Mouse (Mus musculus): ENCODE results near the gene Trpv3. TPM values are rescaled to one million over a fixed set of nuclear protein-coding genes. Genes with fewer than 3 reads are reported as not detected.

Gene Trpv3
- polyA plus RNA-seq, 1 experiment: not detected

DNA sequence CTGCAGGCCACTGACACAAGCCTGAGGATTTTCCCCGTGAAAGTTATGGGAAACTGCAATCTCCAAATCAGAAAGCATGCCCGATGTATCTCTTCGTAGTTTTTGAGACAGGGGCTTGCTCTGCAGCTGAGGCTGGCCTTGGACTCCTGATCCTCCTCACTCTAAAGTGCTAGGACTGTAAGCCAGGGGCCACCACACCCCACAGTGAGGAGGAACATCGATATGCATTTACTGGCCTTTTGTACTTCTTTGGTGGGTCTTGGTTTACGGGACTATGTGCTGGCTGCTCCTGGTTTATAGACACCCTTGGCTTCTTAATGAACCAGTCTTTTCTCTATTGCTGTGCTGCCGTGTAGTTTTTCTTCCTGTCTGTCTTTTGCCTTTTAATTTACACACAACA is 25.0 kb upstream of the Trpv3 start:
- no peak overlapping the region for H3K4me3 ChIP-seq (ENCODE audit: low read depth, low read length)
- no peaks in the 10 kb centered on the region for H3K9me3 ChIP-seq (replicated peaks; ENCODE audit: control insufficient read depth, insufficient read depth, low read length, poor library complexity, severe bottlenecking)
- no peaks in the 10 kb centered on the region for H3K4me1 ChIP-seq (ENCODE audit: control insufficient read depth, insufficient read depth, low read length)
- H3K27ac ChIP-seq (ENCODE audit: insufficient read depth, low read length): no peak overlapping the region
- no peak for TF ChIP-seq POLR2A (IDR thresholded peaks at IDR 0.05; ENCODE audit: insufficient read depth, low read length)
- no peak for TF ChIP-seq CTCF (IDR thresholded peaks at IDR 0.05; ENCODE audit: low read depth, low read length)
- no peak for TF ChIP-seq EP300 (IDR thresholded peaks at IDR 0.05; ENCODE audit: insufficient read depth, low read depth, low read length)
- H3K9ac ChIP-seq (ENCODE audit: low read depth, poor library complexity, severe bottlenecking): no peak overlapping the region
- H3K27me3 ChIP-seq (ENCODE audit: control insufficient read depth, insufficient read depth, low read length, poor library complexity, severe bottlenecking): no peaks in the 10 kb centered on the region
- no peaks in the 10 kb centered on the region for H3K36me3 ChIP-seq (ENCODE audit: control insufficient read depth, insufficient read depth, low read length, poor library complexity, severe bottlenecking)

DNA sequence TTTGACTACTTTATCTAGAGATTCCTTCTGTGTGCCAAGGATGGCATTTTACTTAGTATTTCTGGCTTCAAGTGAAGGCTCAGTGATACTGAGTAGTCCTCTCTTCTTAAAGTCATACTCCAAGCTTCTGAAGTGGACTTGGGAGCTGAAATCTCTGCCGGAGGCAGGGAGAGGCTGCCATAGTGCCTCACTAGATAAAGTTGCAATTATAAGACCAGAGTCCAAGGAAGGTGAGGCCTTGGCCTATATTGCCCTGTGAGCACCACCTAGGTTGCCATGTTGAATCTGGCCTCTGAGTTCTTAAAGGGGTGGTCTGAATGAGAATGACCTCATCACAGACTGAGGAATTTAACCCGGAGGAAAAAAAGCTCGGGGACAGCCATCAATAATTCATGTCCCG is 24.4 kb upstream of the Trpv3 start:
- no peaks in the 10 kb centered on the region for H3K4me1 ChIP-seq (ENCODE audit: control insufficient read depth, insufficient read depth, low read length)
- TF ChIP-seq CTCF (IDR thresholded peaks at IDR 0.05; ENCODE audit: low read depth, low read length): no peak
- no peak for TF ChIP-seq EP300 (IDR thresholded peaks at IDR 0.05; ENCODE audit: insufficient read depth, low read depth, low read length)
- no peak for TF ChIP-seq POLR2A (IDR thresholded peaks at IDR 0.05; ENCODE audit: insufficient read depth, low read length)
- no peaks in the 10 kb centered on the region; the same call in 1 of the 2 replicates for H3K9me3 ChIP-seq (replicated peaks; ENCODE audit: control insufficient read depth, insufficient read depth, low read length, poor library complexity, severe bottlenecking)
- H3K27me3 ChIP-seq (ENCODE audit: control insufficient read depth, insufficient read depth, low read length, poor library complexity, severe bottlenecking): no peaks in the 10 kb centered on the region
- no peak overlapping the region for H3K4me3 ChIP-seq (ENCODE audit: low read depth, low read length)
- H3K9ac ChIP-seq (ENCODE audit: low read depth, poor library complexity, severe bottlenecking): no peak overlapping the region
- no peak overlapping the region for H3K27ac ChIP-seq (ENCODE audit: insufficient read depth, low read length)
- no peaks in the 10 kb centered on the region for H3K36me3 ChIP-seq (ENCODE audit: control insufficient read depth, insufficient read depth, low read length, poor library complexity, severe bottlenecking)

GRCm38 (mm10) chr11:73257362-73257945 is 9.7 kb upstream of the Trpv3 start:
- TF ChIP-seq CTCF (IDR thresholded peaks at IDR 0.05; ENCODE audit: low read depth, low read length) (no peak), EP300 (IDR thresholded peaks at IDR 0.05; ENCODE audit: insufficient read depth, low read depth, low read length) (no peak), POLR2A (IDR thresholded peaks at IDR 0.05; ENCODE audit: insufficient read depth, low read length) (no peak)
- no peak overlapping the region for H3K9ac ChIP-seq (ENCODE audit: low read depth, poor library complexity, severe bottlenecking)
- no peaks in the 10 kb centered on the region for H3K9me3 ChIP-seq (replicated peaks; ENCODE audit: control insufficient read depth, insufficient read depth, low read length, poor library complexity, severe bottlenecking)
- no peak overlapping the region for H3K4me3 ChIP-seq (ENCODE audit: low read depth, low read length)
- no peaks in the 10 kb centered on the region for H3K27me3 ChIP-seq (ENCODE audit: control insufficient read depth, insufficient read depth, low read length, poor library complexity, severe bottlenecking)
- no peaks in the 10 kb centered on the region for H3K36me3 ChIP-seq (ENCODE audit: control insufficient read depth, insufficient read depth, low read length, poor library complexity, severe bottlenecking)
- no peaks in the 10 kb centered on the region for H3K4me1 ChIP-seq (ENCODE audit: control insufficient read depth, insufficient read depth, low read length)
- no peak overlapping the region for H3K27ac ChIP-seq (ENCODE audit: insufficient read depth, low read length)

DNA sequence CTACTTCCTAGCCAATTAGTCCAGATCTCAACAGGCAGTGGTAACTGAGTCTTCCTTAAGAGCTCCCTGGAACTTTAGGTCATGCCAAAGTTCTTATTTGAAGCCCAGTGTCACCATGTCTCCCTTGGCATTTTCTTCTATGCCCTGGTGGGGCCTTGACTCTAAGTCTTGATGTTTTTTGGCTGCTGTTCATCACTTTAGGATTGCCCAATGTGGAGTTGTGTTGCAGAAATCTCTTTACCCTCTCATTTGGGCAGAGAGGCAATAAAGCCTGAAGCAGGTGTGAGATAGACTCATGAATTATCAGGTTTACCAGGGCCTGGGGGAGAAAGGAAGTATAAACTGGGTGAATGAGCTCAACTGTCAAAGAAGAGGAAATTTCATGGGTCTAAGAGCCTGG is 8.5 kb upstream of the Trpv3 start:
- Histone ChIP-seq H3K27me3 (ENCODE audit: control insufficient read depth, insufficient read depth, low read length, poor library complexity, severe bottlenecking) (no peaks in the 10 kb centered on the region), H3K9ac (ENCODE audit: low read depth, poor library complexity, severe bottlenecking) (no peak overlapping the region), H3K36me3 (ENCODE audit: control insufficient read depth, insufficient read depth, low read length, poor library complexity, severe bottlenecking) (no peaks in the 10 kb centered on the region), H3K4me3 (ENCODE audit: low read depth, low read length) (no peak overlapping the region), H3K4me1 (ENCODE audit: control insufficient read depth, insufficient read depth, low read length) (no peaks in the 10 kb centered on the region), H3K27ac (ENCODE audit: insufficient read depth, low read length) (no peak overlapping the region), H3K9me3 (replicated peaks; ENCODE audit: control insufficient read depth, insufficient read depth, low read length, poor library complexity, severe bottlenecking) (no peaks in the 10 kb centered on the region)
- TF ChIP-seq POLR2A (IDR thresholded peaks at IDR 0.05; ENCODE audit: insufficient read depth, low read length): no peak
- no peak for TF ChIP-seq CTCF (IDR thresholded peaks at IDR 0.05; ENCODE audit: low read depth, low read length)
- TF ChIP-seq EP300 (IDR thresholded peaks at IDR 0.05; ENCODE audit: insufficient read depth, low read depth, low read length): no peak

- H3K27ac ChIP-seq (ENCODE audit: insufficient read depth, low read length): no peak overlapping the region
- H3K4me3 ChIP-seq (ENCODE audit: low read depth, low read length): no peak overlapping the region
- no peaks in the 10 kb centered on the region for H3K9me3 ChIP-seq (replicated peaks; ENCODE audit: control insufficient read depth, insufficient read depth, low read length, poor library complexity, severe bottlenecking)
- H3K4me1 ChIP-seq (ENCODE audit: control insufficient read depth, insufficient read depth, low read length): no peaks in the 10 kb centered on the region
- H3K36me3 ChIP-seq (ENCODE audit: control insufficient read depth, insufficient read depth, low read length, poor library complexity, severe bottlenecking): no peaks in the 10 kb centered on the region
- TF ChIP-seq POLR2A (IDR thresholded peaks at IDR 0.05; ENCODE audit: insufficient read depth, low read length) (no peak), EP300 (IDR thresholded peaks at IDR 0.05; ENCODE audit: insufficient read depth, low read depth, low read length) (no peak), CTCF (IDR thresholded peaks at IDR 0.05; ENCODE audit: low read depth, low read length) (no peak)
- no peak overlapping the region for H3K9ac ChIP-seq (ENCODE audit: low read depth, poor library complexity, severe bottlenecking)
- H3K27me3 ChIP-seq (ENCODE audit: control insufficient read depth, insufficient read depth, low read length, poor library complexity, severe bottlenecking): no peaks in the 10 kb centered on the region
Measured at GRCm38 (mm10) chr11:73260457-73260856, 6.7 kb upstream of the Trpv3 start.

DNA sequence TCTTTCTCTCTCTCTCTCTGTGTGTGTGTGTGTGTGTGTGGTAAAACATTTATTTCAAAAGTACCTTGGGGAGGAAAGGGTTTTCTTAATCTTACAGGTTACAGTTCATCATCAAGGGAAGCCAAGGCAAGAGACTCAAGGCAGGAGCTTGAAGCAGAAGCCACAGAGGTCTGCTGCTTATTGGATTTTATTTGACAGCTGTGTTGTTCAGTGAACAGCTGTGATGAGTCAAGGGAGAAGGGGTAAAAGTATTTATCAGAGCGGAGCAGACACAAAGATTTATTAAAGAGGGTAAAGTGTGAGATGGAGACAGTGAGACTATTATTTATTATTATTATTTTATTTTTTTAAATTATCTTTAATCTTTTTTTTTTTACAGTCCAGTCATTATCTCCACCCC is 5.8 kb upstream of the Trpv3 start:
- Histone ChIP-seq H3K9ac (ENCODE audit: low read depth, poor library complexity, severe bottlenecking) (no peak overlapping the region), H3K4me3 (ENCODE audit: low read depth, low read length) (no peak overlapping the region), H3K9me3 (replicated peaks; ENCODE audit: control insufficient read depth, insufficient read depth, low read length, poor library complexity, severe bottlenecking) (no peaks in the 10 kb centered on the region), H3K27me3 (ENCODE audit: control insufficient read depth, insufficient read depth, low read length, poor library complexity, severe bottlenecking) (no peaks in the 10 kb centered on the region), H3K4me1 (ENCODE audit: control insufficient read depth, insufficient read depth, low read length) (no peaks in the 10 kb centered on the region), H3K27ac (ENCODE audit: insufficient read depth, low read length) (no peak overlapping the region), H3K36me3 (ENCODE audit: control insufficient read depth, insufficient read depth, low read length, poor library complexity, severe bottlenecking) (no peaks in the 10 kb centered on the region)
- TF ChIP-seq CTCF (IDR thresholded peaks at IDR 0.05; ENCODE audit: low read depth, low read length): no peak
- TF ChIP-seq EP300 (IDR thresholded peaks at IDR 0.05; ENCODE audit: insufficient read depth, low read depth, low read length): no peak
- TF ChIP-seq POLR2A (IDR thresholded peaks at IDR 0.05; ENCODE audit: insufficient read depth, low read length): no peak
